Mouse (Mus musculus): ENCODE measurements at regions not wholly inside any gene's neighbourhood (a gene's known extent, or its start where the extent isn't known, plus 50 kb on each side); places are given as distances from the start of the nearest gene placed in this dataset.

- H3K27me3 ChIP-seq (ENCODE audit: control insufficient read depth, insufficient read depth, low read length): no peaks in the 10 kb centered on the region
- ATAC-seq (ENCODE audit: low FRiP score, low TSS enrichment) (no peak), DNase-seq (ENCODE audit: low spot score) (no peak)
- no peaks in the 10 kb centered on the region for H3K36me3 ChIP-seq (ENCODE audit: control insufficient read depth, insufficient read depth, low read length)
- no peaks in the 10 kb centered on the region for H3K9me3 ChIP-seq (ENCODE audit: control insufficient read depth, low read length)
- no peak overlapping the region for H3K4me2 ChIP-seq (replicated peaks; ENCODE audit: low read depth)
- 74% methylated on average over 1 of the region's 1 CpGs for WGBS
- no peaks in the 10 kb centered on the region for H3K4me1 ChIP-seq (replicated peaks; ENCODE audit: control insufficient read depth, insufficient read depth)
- H3K27ac ChIP-seq (replicated peaks): no peak overlapping the region
- no peak overlapping the region for H3K9ac ChIP-seq (ENCODE audit: low read length)
- H3K4me3 ChIP-seq (ENCODE audit: low read depth, low read length): no peak overlapping the region
- TF ChIP-seq EP300 (optimal IDR thresholded peaks at IDR 0.05): no peak
- no peak for TF ChIP-seq CTCF (IDR thresholded peaks at IDR 0.05; ENCODE audit: low read depth)
These were observed 301.8 kb upstream of the Rnf219 start for GRCm38 (mm10) chr14:104824224-104824623.

- 81% methylated on average over 11 of the region's 11 CpGs for WGBS
- Histone ChIP-seq H3K27ac (replicated peaks) (no peak overlapping the region), H3K9me3 (ENCODE audit: control insufficient read depth, low read length) (no peaks in the 10 kb centered on the region), H3K36me3 (ENCODE audit: control insufficient read depth, insufficient read depth, low read length) (no peaks in the 10 kb centered on the region), H3K9ac (ENCODE audit: low read length) (no peak overlapping the region), H3K4me2 (replicated peaks; ENCODE audit: low read depth) (no peak overlapping the region), H3K27me3 (ENCODE audit: control insufficient read depth, insufficient read depth, low read length) (no peaks in the 10 kb centered on the region), H3K4me3 (ENCODE audit: low read depth, low read length) (no peak overlapping the region), H3K4me1 (replicated peaks; ENCODE audit: control insufficient read depth, insufficient read depth) (no peaks in the 10 kb centered on the region)
- ATAC-seq (ENCODE audit: low FRiP score, low TSS enrichment) (no peak), DNase-seq (ENCODE audit: low spot score) (no peak)
- no peak for TF ChIP-seq EP300 (optimal IDR thresholded peaks at IDR 0.05)
These were observed 299.6 kb upstream of the Rnf219 start for GRCm38 (mm10) chr14:104821903-104822573.

DNA sequence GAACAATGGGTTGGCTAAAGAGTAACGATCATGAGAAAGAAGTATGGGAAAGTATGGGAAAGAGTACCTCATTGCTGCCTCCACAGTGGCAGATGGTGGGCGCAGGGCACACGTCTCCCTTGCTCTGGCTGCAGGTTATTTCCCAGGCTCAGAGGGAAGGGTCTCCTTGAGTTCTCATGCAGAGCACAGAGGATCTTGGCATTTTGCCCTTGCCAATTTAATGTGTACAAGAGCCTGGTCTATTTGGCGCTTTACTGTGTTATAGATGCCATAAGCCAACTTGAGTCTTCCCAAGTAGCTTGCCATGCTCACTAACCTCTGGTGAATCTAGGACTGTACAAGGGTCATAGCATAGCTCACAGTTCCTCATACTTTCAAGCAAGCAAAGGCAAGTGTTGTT, 296.7 kb upstream of the Rnf219 start:
- no peaks in the 10 kb centered on the region for H3K36me3 ChIP-seq (ENCODE audit: control insufficient read depth, insufficient read depth, low read length)
- 85% methylated on average over 4 of the region's 4 CpGs for WGBS
- TF ChIP-seq EP300 (optimal IDR thresholded peaks at IDR 0.05): no peak
- TF ChIP-seq CTCF (IDR thresholded peaks at IDR 0.05; ENCODE audit: low read depth): no peak
- no peaks in the 10 kb centered on the region for H3K4me1 ChIP-seq (replicated peaks; ENCODE audit: control insufficient read depth, insufficient read depth)
- no peak for DNase-seq (ENCODE audit: low spot score)
- H3K4me3 ChIP-seq (ENCODE audit: low read depth, low read length): no peak overlapping the region
- H3K4me2 ChIP-seq (replicated peaks; ENCODE audit: low read depth): no peak overlapping the region
- H3K27me3 ChIP-seq (ENCODE audit: control insufficient read depth, insufficient read depth, low read length): no peaks in the 10 kb centered on the region
- H3K9ac ChIP-seq (ENCODE audit: low read length): no peak overlapping the region
- ATAC-seq (ENCODE audit: low FRiP score, low TSS enrichment): no peak
- H3K27ac ChIP-seq (replicated peaks): no peak overlapping the region
- H3K9me3 ChIP-seq (ENCODE audit: control insufficient read depth, low read length): no peaks in the 10 kb centered on the region

- no peak overlapping the region for H3K4me2 ChIP-seq (replicated peaks; ENCODE audit: low read depth)
- no peak overlapping the region for H3K27ac ChIP-seq (replicated peaks)
- peak; percentile 65 for DNase-seq (ENCODE audit: low spot score)
- no peak overlapping the region for H3K4me3 ChIP-seq (ENCODE audit: low read depth, low read length)
- H3K27me3 ChIP-seq (ENCODE audit: control insufficient read depth, insufficient read depth, low read length): no peaks in the 10 kb centered on the region
- no peaks in the 10 kb centered on the region for H3K36me3 ChIP-seq (ENCODE audit: control insufficient read depth, insufficient read depth, low read length)
- TF ChIP-seq EP300 (optimal IDR thresholded peaks at IDR 0.05) (no peak), CTCF (IDR thresholded peaks at IDR 0.05; ENCODE audit: low read depth) (peak; percentile 88)
- H3K9ac ChIP-seq (ENCODE audit: low read length): no peak overlapping the region
- no peaks in the 10 kb centered on the region for H3K9me3 ChIP-seq (ENCODE audit: control insufficient read depth, low read length)
- no peak for ATAC-seq (ENCODE audit: low FRiP score, low TSS enrichment)
- no peaks in the 10 kb centered on the region for H3K4me1 ChIP-seq (replicated peaks; ENCODE audit: control insufficient read depth, insufficient read depth)
- 28% methylated on average over 10 of the region's 10 CpGs for WGBS
These were observed 291.6 kb upstream of the Rnf219 start for GRCm38 (mm10) chr14:104813977-104814584.

- no peak for ATAC-seq (ENCODE audit: low FRiP score, low TSS enrichment)
These were observed 289.6 kb upstream of the Rnf219 start for GRCm38 (mm10) chr14:104812006-104812405.

DNA sequence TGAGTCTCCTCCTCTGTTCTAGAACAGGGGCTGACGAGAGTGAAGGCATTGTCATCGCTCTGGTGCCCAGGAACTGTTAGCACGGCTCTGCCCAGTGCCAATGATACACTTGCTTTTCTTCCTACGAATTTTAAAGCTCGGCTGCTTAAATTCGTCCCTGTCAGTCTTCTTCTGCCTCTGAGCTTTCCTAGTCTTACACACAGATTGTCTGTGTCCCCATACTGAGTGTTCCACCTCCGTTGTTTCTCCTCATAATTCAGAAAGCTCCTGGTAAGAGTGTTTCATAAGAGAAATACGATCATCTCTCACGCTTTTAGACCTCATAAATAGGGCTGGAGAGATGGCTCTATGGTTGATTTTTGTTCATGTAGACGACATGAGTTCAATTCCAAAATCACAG, 282.9 kb upstream of the Rnf219 start:
- Histone ChIP-seq H3K27ac (replicated peaks) (no peak overlapping the region), H3K4me1 (replicated peaks; ENCODE audit: control insufficient read depth, insufficient read depth) (no peaks in the 10 kb centered on the region), H3K4me2 (replicated peaks; ENCODE audit: low read depth) (no peak overlapping the region), H3K9me3 (ENCODE audit: control insufficient read depth, low read length) (no peaks in the 10 kb centered on the region), H3K4me3 (ENCODE audit: low read depth, low read length) (no peak overlapping the region), H3K9ac (ENCODE audit: low read length) (no peak overlapping the region), H3K36me3 (ENCODE audit: control insufficient read depth, insufficient read depth, low read length) (no peaks in the 10 kb centered on the region), H3K27me3 (ENCODE audit: control insufficient read depth, insufficient read depth, low read length) (no peaks in the 10 kb centered on the region)
- DNase-seq (ENCODE audit: low spot score): no peak
- TF ChIP-seq CTCF (IDR thresholded peaks at IDR 0.05; ENCODE audit: low read depth): no peak
- TF ChIP-seq EP300 (optimal IDR thresholded peaks at IDR 0.05): no peak
- no peak for ATAC-seq (ENCODE audit: low FRiP score, low TSS enrichment)
- WGBS: 85% methylated on average over 10 of the region's 10 CpGs

More at GRCm38 (mm10) chr14:104812006-104812405, 289.6 kb upstream of the Rnf219 start:
- Histone ChIP-seq H3K27me3 (ENCODE audit: control insufficient read depth, insufficient read depth, low read length) (no peaks in the 10 kb centered on the region), H3K4me1 (replicated peaks; ENCODE audit: control insufficient read depth, insufficient read depth) (no peaks in the 10 kb centered on the region), H3K4me2 (replicated peaks; ENCODE audit: low read depth) (no peak overlapping the region), H3K9me3 (ENCODE audit: control insufficient read depth, low read length) (no peaks in the 10 kb centered on the region), H3K9ac (ENCODE audit: low read length) (no peak overlapping the region), H3K4me3 (ENCODE audit: low read depth, low read length) (no peak overlapping the region), H3K27ac (replicated peaks) (no peak overlapping the region), H3K36me3 (ENCODE audit: control insufficient read depth, insufficient read depth, low read length) (no peaks in the 10 kb centered on the region)
- no peak for TF ChIP-seq EP300 (optimal IDR thresholded peaks at IDR 0.05)
- no peak for TF ChIP-seq CTCF (IDR thresholded peaks at IDR 0.05; ENCODE audit: low read depth)
- no peak for DNase-seq (ENCODE audit: low spot score)
- 76% methylated on average over 4 of the region's 4 CpGs for WGBS
